Mouse (Mus musculus): ENCODE measurements around the gene Gm3776.
"Not testable (repeated sequence)": the region's sequence is repeated elsewhere in the genome, so short reads cannot be mapped to it uniquely, and the experiment has no call there.

DNA sequence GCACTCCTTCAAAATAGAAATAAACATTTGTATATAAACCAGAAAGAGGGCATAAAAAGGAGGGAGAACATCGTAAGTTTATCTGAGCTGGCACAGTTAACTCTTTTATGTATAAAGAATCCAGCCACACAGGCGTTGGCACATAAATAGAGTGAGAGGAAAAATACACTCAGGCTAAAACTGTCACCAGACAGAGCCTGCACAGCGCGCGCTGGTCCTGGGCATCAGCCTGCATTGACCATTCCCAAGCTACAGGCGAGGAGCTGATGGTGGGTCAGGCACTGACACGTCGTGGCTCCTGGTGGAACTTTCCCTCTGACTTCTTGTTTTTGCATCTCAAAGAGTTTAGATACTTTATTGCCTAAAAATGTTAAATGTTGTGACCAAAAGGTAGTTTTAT is 35.5 kb downstream of the Gm3776 start:
- not testable (repeated sequence) for TF ChIP-seq CTCF (IDR thresholded peaks at IDR 0.05; ENCODE audit: borderline replicate concordance, control insufficient read depth, extremely low read depth, insufficient read depth, low read length, poor library complexity); POLR2A (IDR thresholded peaks at IDR 0.05; ENCODE audit: control insufficient read depth, extremely low read depth, insufficient read depth, low read length, poor library complexity)

All from thymus, adult 2 months (tissue).